Mouse (Mus musculus) cerebellum, adult 11-12 months (tissue): ENCODE measurements around the gene Wnt3.

Experiments
- DNase-seq: peaks from one replicate; pipeline ENCODE4 v3.0.0; 2022

Gene Wnt3

DNA sequence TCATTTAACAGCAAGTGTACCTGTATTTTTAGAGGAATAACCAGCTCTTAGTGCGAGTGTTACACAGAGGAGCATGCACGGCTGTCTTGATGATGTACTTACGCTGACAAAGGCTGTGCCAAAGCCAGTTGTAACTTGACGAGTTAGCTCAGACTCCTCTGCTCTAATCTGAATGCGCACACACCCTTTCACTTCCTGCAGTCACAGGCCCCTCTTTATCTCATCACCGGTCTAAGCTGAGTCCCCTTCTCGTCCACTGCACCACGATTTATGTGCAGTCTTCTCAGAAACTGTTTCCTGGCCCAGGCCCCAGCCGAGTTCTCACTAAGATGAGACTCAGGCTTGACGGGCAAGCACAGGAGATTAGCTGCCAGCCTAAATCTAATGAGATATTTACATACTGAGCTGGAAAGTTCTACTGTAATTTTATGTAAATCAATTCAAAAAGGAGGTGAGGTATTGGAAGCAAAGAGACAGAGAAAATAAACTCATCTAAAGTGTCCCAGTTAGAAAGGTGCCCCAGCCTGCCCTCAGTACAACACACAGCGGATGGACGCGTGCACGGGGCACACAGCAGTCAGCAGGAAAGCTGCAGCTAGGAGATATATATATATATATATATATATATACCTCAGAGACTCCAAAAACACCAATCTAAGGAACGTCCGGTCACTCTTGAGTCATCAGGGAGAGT is 78.8 kb downstream of the Wnt3 start:
- DNase-seq = no peak

DNA sequence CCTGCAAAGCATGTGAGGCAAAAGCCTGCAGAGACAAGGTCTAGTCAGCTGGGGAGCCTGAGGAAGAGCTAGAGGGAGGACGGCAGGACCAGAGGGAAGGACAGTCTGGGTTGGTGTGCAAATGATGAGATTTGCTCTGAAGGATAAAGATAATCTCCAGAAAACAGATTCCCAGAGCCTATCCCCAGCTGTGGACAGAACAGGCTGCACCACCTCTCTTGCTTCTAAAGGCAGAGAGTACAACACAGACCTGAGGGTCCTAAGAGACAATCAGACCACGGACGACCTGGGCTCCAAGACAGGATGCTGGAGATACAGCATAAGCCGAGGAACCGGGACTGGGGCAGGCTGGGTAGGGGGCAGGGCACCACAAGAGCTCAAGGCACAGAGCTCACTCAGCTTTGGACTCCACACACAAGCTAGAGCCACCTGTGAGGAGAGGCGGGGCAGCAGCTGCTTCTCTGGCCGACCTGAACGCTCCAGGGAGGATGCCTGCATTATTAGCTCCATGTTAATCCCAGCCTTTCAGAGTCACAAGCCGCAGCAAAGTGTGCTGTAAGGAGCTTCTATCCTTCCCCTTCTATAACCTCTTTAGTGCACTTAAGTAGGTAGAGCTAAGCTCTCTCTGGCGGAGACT is 79.5 kb downstream of the Wnt3 start:
- DNase-seq = no peak

DNA sequence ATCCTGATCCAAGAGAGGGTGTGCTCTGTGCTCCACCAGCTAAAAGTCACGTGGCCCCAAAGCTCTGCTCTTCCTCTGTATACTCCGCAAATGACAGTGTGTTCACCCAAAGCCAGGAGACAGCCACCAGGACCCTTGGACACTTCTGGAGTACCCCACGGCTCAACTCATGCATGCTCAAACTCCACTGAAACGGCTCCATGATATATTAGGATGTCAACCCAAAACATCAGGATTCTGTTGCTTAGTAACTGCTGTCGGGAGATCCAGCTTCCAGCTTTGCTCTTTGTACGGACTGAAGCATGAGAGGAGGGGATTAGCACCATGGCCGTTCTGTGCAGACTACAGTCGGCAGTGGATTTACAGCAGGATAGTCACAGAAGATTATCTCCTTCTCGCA is 80.3 kb downstream of the Wnt3 start:
- DNase-seq = no peak

DNA sequence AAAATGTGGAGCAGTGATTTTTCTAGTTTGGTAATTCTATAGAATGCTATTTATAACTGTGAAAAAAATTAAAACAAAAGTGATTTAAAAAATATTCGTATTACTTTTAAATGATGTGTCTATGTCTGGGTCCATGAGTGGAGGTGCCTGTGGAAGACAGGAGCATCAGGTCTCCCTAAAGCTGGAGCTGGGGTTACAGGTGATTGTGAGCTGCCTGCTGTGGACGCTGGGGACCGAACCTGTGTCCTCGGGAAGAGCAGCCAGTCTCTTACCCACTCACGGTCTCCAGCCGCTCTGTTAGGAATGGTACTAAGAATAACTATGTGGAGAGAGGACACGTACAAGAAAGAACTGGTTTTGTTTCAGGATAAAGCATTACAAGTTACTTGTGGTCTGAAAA is 82.7 kb downstream of the Wnt3 start:
- DNase-seq = no peak

DNA sequence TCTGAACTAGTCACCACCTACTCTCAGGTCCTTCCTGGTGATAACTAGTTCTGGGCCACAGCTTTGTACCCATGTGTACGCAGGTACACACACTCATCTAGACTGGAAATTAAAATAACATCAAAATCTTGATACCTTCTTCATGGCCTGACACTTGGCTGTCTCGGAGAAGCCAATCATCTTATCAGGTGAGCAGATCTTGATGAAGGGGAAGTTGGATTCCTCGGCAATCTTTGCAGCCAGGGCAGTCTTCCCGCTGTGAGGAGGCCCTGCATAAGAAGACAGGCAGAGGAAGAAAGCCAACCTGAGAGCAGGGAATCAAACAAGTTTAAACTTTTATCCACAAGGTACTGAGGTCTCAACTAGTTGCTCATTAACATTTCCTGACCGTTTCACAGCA is 84.8 kb downstream of the Wnt3 start:
- DNase-seq = no peak

DNA sequence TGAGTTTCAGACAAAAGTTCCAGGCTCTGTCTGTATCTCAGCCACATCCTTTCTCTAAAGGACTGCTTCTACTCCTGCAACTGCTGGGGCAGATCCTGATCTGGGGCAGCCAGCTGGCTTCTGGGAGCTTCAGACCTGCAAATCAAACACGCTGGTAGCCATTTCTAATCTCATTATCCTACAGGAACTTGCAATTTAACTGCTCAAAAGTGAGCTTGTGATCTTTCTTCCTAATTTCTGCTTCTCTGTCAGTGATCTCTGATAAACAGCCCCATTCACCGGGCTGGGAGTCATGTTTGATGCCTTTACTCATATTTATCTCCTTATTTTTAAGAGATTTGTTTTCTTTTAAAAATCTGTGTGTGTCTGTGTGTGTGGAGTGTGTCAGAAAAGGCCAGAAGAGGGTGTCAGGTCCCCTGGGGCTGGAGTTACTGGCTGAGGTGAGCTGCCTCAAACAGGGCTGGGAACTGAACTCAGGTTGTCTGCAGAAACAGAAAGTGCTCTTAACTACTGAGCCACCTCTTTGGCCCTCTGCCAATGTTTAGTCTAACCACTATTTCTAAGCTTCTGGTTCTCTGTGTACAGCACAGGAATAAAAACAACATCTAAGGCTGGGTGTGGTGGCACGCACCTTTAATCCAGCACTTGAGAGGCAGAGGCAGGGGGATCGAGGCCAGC is 86.1 kb downstream of the Wnt3 start:
- DNase-seq = no peak

DNA sequence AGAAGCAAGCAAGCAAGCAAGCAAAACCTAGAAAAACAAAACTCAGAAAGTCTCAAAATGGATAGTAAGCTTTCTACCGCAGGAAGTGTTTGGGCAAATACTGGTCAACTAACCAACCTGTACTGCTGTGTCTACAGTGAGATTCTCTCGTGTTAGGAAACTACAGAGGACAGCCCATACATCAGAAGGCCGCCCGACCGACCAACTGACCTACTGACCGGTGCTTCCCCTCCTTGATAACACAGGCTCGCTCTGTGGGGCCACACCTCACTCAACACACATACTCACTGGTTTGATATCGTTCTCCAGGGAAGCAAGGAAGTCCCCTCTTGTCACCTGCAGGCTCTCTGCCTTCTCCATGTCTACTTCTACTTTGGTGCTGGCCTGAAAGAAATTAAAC is 89.0 kb downstream of the Wnt3 start:
- no peak for DNase-seq

DNA sequence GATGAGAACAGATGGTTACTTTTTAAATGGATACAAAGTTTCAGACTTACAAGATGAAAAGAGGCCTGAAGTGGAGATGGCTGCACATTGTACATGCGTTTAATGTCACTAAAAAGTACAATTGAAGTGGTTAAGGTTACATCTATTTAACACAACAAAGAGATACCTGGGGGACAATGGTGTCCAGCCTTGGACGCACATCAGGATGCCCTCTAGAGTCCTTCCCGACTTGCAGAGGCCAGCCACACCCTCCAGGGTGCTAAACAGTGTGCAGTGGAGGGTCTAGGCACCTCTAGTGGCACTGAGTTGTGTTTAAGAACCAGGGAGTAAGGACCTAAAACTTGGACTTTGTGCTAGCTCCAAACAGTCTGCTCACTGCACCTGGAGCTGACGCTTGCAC is 90.5 kb downstream of the Wnt3 start:
- no peak for DNase-seq

DNA sequence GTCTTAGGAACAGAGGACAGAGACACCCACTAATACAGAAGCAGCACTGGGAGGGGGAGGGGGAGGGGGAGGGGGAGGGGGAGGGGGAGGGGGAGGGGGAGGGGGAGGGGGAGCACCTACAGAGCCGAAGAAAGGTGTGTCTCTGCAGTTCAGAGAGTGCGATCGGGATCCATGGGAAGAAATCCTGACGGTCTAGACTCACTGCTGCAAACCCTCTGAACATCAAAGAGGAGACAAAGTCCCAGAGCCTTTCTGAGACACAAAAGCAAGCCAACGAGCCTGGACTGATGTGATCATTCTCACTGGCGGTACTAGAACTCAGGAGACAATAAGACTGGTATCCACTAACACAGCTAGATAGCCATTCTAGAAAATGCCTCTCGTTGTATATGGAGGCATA is 91.4 kb downstream of the Wnt3 start:
- DNase-seq = no peak
